Mouse (Mus musculus) natural killer cell, adult 2 months (primary cell): ENCODE data around the gene Olfr402.
"Not testable (repeated sequence)": the region's sequence is repeated elsewhere in the genome, so short reads cannot be mapped to it uniquely, and the experiment has no call there.

ENCODE experiments used
- DNase-seq, 2 experiments: peaks; one replicate each; pipeline ENCODE4 v3.0.0; 2022; ENCODE audit warnings: low spot score in 2 of 2

Olfr402 gene

DNA sequence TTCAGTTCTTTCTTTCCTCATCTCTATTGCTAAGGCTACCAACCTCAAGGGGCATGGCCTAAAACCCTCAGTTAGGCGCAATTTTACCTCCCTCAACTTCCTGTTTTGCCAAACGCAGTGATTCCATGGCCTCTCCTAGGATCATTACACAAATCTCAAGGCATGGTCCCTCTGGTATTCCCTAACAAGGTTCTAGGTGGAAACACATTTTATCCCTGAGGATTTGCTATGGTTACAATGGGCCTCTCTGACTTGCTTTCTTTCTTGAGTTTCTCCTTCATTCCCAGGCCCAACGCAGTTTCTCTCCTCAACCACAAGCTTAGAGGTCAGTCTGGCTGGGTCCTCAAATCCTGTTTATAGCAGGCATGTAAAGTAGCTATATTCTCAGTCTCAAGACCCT, at the start of gene Olfr402:
Olfr402 (plus strand) TSS at position 301 of the 400 bp plus-strand sequence.
- DNase-seq = no peak

- no peak for DNase-seq
Observed at GRCm38 (mm10) chr11:74105066-74105465, 48.3 kb upstream of the Olfr402 start.

DNA sequence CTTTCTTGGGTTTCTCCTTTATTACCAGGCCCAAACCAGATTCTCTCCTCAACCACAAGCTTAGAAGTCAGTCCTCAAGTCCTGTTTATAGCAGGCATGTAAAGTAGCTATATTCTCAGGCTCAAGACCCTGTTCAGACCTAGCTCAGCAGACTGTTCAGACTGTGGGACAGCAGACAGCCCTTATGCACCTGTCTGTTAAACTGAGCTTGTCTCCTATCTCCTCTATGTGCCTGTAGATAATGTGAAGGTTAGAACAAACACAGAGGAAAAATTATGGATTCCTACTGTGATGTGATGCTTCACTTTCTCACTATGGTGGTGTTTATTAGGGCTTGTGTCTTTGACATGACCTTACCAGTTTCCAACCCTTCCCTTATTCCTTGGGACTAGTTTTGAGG, 39.9 kb upstream of the Olfr402 start, which contains the start of gene Olfr401:
Olfr401 (plus strand) TSS at position 301 of the 400 bp plus-strand sequence.
- no peak for DNase-seq

- DNase-seq = not testable (repeated sequence)
Observed at GRCm38 (mm10) chr11:74140001-74140400, 13.3 kb upstream of the Olfr402 start.

DNA sequence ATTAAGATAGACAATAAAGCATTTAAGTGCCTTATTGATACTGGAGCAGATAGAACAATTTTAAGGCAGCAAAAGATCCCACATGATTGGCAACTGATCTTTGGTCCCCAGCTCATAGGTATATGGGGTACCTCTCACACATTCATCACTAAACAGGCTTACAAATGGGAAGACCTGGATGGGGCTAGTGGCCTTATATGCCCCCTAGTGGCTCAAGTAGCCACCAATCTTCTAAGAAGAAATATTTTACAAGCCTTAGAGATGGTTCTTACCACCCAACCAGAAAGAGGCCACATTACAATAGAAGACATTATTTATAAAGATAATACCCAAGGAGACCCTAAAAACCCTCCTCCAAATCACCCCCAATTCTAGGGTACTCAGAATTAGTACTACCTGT, 7.5 kb upstream of the Olfr402 start:
- DNase-seq = no peak

- no peak for DNase-seq
Observed at GRCm38 (mm10) chr11:74168771-74169170, 15.4 kb downstream of the Olfr402 start.

GRCm38 (mm10) chr11:74183168-74183567, 29.8 kb downstream of the Olfr402 start:
- no peak for DNase-seq

DNA sequence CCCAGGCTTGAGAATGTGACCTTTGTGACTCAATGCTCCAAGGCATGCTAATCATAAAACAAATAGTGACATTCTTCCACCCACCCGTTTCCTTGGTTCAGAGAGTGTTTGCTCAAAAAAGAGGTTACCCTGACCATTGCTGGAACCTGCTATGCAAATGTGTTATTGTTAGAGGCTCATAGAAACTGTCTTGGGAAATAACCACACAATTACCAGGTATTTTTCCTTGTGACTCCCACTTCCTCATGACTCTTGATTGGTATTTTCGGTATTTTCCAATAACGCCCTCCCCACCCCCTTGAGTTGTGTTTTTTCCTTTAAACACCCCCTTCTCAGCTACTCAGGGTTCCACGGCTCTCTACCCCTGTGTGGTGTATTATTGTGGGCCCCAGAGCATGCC, 30.4 kb downstream of the Olfr402 start:
- DNase-seq = no peak

- DNase-seq = no peak
Observed at GRCm38 (mm10) chr11:74185949-74186348, 32.6 kb downstream of the Olfr402 start, which contains the start of gene Olfr403. Gene Olfr403 (plus strand): TSS chr11:74186249.
